Mouse (Mus musculus): ENCODE results near the gene Klra8.
"Not testable (repeated sequence)": the region's sequence is repeated elsewhere in the genome, so short reads cannot be mapped to it uniquely, and the experiment has no call there.

Klra8 gene

GRCm38 (mm10) chr6:130129798-130130197 lies at the start of gene Klra8:
Klra8 (minus strand) TSS chr6:130129898.
- not testable (repeated sequence) for DNase-seq (ENCODE audit: low spot score in 2 of 2)

GRCm38 (mm10) chr6:130110485-130110884 lies 19.2 kb downstream of the Klra8 start:
- no peak for DNase-seq (ENCODE audit: low spot score in 2 of 2)

DNA sequence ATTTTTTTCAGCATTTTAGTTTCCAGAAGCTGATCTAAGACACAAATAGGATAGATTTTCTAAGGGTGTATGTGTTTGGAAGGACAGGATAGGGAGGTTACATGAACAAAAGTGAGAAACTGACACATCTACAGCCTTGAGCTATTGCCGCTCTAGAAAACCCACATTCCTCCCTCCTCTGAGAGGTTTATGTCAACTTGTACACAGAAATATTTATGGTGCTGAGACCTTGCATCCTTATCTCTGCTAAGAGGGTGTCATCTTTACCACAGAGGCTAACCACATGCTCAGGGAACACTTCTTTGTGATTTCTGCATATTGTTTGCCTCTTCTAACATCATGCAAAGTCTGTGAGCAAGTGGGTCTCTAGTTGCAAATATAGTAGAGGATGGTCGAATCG lies 27.0 kb downstream of the Klra8 start:
- not testable (repeated sequence) for DNase-seq (ENCODE audit: low spot score in 2 of 2)

GRCm38 (mm10) chr6:130092336-130092948 lies 37.3 kb downstream of the Klra8 start:
- DNase-seq (ENCODE audit: low spot score in 2 of 2) = no peak

- not testable (repeated sequence) for DNase-seq (ENCODE audit: low spot score in 2 of 2)
Measured at GRCm38 (mm10) chr6:130067171-130067570, 62.5 kb downstream of the Klra8 start, which contains the start of gene Klra4. Klra4 (minus strand) TSS chr6:130067271.
